Comparison of ENCODE assay signal across 31 mouse cellular contexts in genomic region chr9:90105462-90105861, GRCm38 (mm10). TPM values are rescaled to one million over a fixed set of nuclear protein-coding genes. Genes with fewer than 3 reads are reported as not detected.
A peak's percentile ranks its signal among the peaks of the same experiment; 100 is the strongest.
DNase-seq lines count a peak whose midpoint lies in the region; ATAC-seq and TF ChIP-seq lines count a peak whose summit lies in the region.
"Had no signal": no experiment of that assay in that cellular context is flagged by ENCODE, and none has a peak within 500 bp of the region (broad histone marks: within the 10 kb centered on the region; RNA-seq: fewer than 3 reads in every experiment).

No protein-coding gene starts in this region.

- no peak for TF ChIP-seq CTCF in MEL (IDR thresholded peaks at IDR 0.05 in 2 of 3, conservative IDR thresholded peaks at IDR 0.05 in 1 of 3; ENCODE audit: control insufficient read depth in 1 of 3, insufficient read depth in 1 of 3, low read depth in 2 of 3, low read length in 3 of 3, poor library complexity in 1 of 3, severe bottlenecking in 1 of 3)

- no peaks in the 10 kb centered on the region for H3K27me3 ChIP-seq in MEL (ENCODE audit: control insufficient read depth in 1 of 2, insufficient read depth in 2 of 2, low read length in 2 of 2)
- H3K27me3 ChIP-seq in splenic B cell, adult 2 months (ENCODE audit: control insufficient read depth, insufficient read depth, low read length, poor library complexity, severe bottlenecking), result no peaks in the 10 kb centered on the region
- H3K27me3 ChIP-seq in midbrain, embryonic 16.5 days (ENCODE audit: control insufficient read depth, insufficient read depth, low read depth, low read length), result no peaks in the 10 kb centered on the region
- no peaks in the 10 kb centered on the region for H3K27me3 ChIP-seq in forebrain, embryonic 13.5 days
- H3K27me3 ChIP-seq: CH12.LX; embryonic facial prominence, embryonic 13.5 days; heart, embryonic 12.5 days; heart, embryonic 15.5 days had no signal

- no peak for TF ChIP-seq EP300 in MEL (IDR thresholded peaks at IDR 0.05; ENCODE audit: low read depth in 1 of 2, low read length in 2 of 2)

- WGBS in midbrain, embryonic 16.5 days, result 100% methylated on average over 1 of the region's 1 CpGs
- WGBS in forebrain, embryonic 13.5 days, result 95% methylated on average over 1 of the region's 1 CpGs

- ATAC-seq in hematopoietic stem cell, adult 5-6 weeks (replicated peaks in 1 of 2; ENCODE audit: insufficient read depth in 1 of 2, low FRiP score in 2 of 2, low TSS enrichment in 1 of 2, low read depth in 1 of 2, poor library complexity in 2 of 2, severe bottlenecking in 2 of 2), result peak; percentile 47 to 66; a peak in 2 of 4 replicates
- peak; percentile 66 for ATAC-seq in megakaryocyte progenitor cell, adult 5-6 weeks (replicated peaks; ENCODE audit: poor library complexity)
- ATAC-seq in midbrain, embryonic 16.5 days, result no peak
- ATAC-seq in forebrain, embryonic 13.5 days, result no peak
- ATAC-seq: activated CD4-positive, CD25-positive, alpha-beta regulatory T cell, adult 4 months; forebrain, embryonic 14.5 days; forebrain, postnatal 0 days; hindbrain, postnatal 0 days; inflammation-experienced regulatory T-cells, adult 6 months; intestine, embryonic 16.5 days had no signal

- no peaks in the 10 kb centered on the region for H3K9me3 ChIP-seq in MEL (replicated peaks; ENCODE audit: insufficient read depth, low read length)
- no peaks in the 10 kb centered on the region for H3K9me3 ChIP-seq in midbrain, embryonic 16.5 days (replicated peaks; ENCODE audit: control insufficient read depth, low read length, poor library complexity, severe bottlenecking)
- H3K9me3 ChIP-seq in forebrain, embryonic 13.5 days (replicated peaks), result no peaks in the 10 kb centered on the region
- H3K9me3 ChIP-seq: embryonic facial prominence, embryonic 10.5 days; embryonic facial prominence, embryonic 13.5 days; heart, embryonic 12.5 days; heart, embryonic 15.5 days had no signal

- peaks cover 53% of the 10 kb centered on the region for H3K79me2 ChIP-seq in MEL (ENCODE audit: control insufficient read depth, insufficient read depth, low read length, poor library complexity)

- no peak overlapping the region for H3K4me2 ChIP-seq in midbrain, embryonic 16.5 days (ENCODE audit: low read length)
- H3K4me2 ChIP-seq in forebrain, embryonic 13.5 days, result no peak overlapping the region
- H3K4me2 ChIP-seq: embryonic facial prominence, embryonic 13.5 days; heart, embryonic 12.5 days; heart, embryonic 15.5 days; hindbrain, embryonic 14.5 days had no signal

- H3K9ac ChIP-seq in MEL (ENCODE audit: control insufficient read depth, low read depth, low read length, poor library complexity, severe bottlenecking), result no peak overlapping the region
- no peak overlapping the region for H3K9ac ChIP-seq in midbrain, embryonic 16.5 days (ENCODE audit: low read depth, low read length)
- H3K9ac ChIP-seq in forebrain, embryonic 13.5 days, result no peak overlapping the region
- H3K9ac ChIP-seq: embryonic facial prominence, embryonic 13.5 days; forebrain, postnatal 0 days; heart, embryonic 12.5 days; heart, embryonic 15.5 days; hindbrain, embryonic 14.5 days had no signal

- no peak overlapping the region for H3K27ac ChIP-seq in MEL (ENCODE audit: control insufficient read depth, low read depth, low read length)
- H3K27ac ChIP-seq in midbrain, embryonic 16.5 days (ENCODE audit: low read length), result no peak overlapping the region
- no peak overlapping the region for H3K27ac ChIP-seq in forebrain, embryonic 13.5 days
- H3K27ac ChIP-seq: embryonic facial prominence, embryonic 10.5 days; embryonic facial prominence, embryonic 13.5 days; gastrocnemius, adult 2 months; heart, embryonic 15.5 days; hindbrain, embryonic 14.5 days; hindbrain, postnatal 0 days had no signal

- peaks cover 3 to 10% of the 10 kb centered on the region in 2 experiments; a peak in 2 of 4 replicates for H3K4me1 ChIP-seq in MEL (ENCODE audit: control insufficient read depth in 1 of 2, insufficient read depth in 2 of 2, low read length in 2 of 2)
- peaks cover 10% of the 10 kb centered on the region for H3K4me1 ChIP-seq in midbrain, embryonic 16.5 days (ENCODE audit: control insufficient read depth, insufficient read depth, low read length)
- peaks cover 10% of the 10 kb centered on the region; the same call in 1 of the 2 replicates for H3K4me1 ChIP-seq in forebrain, embryonic 13.5 days
- H3K4me1 ChIP-seq: embryonic facial prominence, embryonic 10.5 days; embryonic facial prominence, embryonic 13.5 days had no signal

- peak; percentile 40 for DNase-seq in MEL (ENCODE audit: low read depth, low spot score)
- DNase-seq in splenic B cell, adult 2 months (ENCODE audit: low read depth, low spot score), result peak; percentile 49
- DNase-seq in cerebellum, adult 18-20 months, result no peak
- DNase-seq: adrenal gland, postnatal 10 days; adrenal gland, postnatal 36 days; B cell, adult 2 months; cerebellum, adult 11 months; cerebellum, adult 8-10 months; cerebellum, postnatal 10 days; forebrain, postnatal 0 days; gastrocnemius, adult 2 months; gastrocnemius, postnatal 14 days; heart, adult 18-20 months; heart, postnatal 10 days; heart, postnatal 36 days had no signal

- TF ChIP-seq POLR2A in MEL (IDR thresholded peaks at IDR 0.05; ENCODE audit: control insufficient read depth in 1 of 2, insufficient read depth in 1 of 2, low read depth in 1 of 2, low read length in 2 of 2, poor library complexity in 1 of 2), result no peak

- peaks cover 37 to 63% of the 10 kb centered on the region in 2 experiments for H3K36me3 ChIP-seq in MEL (ENCODE audit: control insufficient read depth in 1 of 2, insufficient read depth in 2 of 2, low read length in 2 of 2)
- peaks cover 2% of the 10 kb centered on the region; the same call in 1 of the 2 replicates for H3K36me3 ChIP-seq in splenic B cell, adult 2 months (ENCODE audit: control insufficient read depth, insufficient read depth, low read length, poor library complexity, severe bottlenecking)
- peaks cover 9% of the 10 kb centered on the region for H3K36me3 ChIP-seq in midbrain, embryonic 16.5 days (ENCODE audit: control insufficient read depth, insufficient read depth, low read length)
- H3K36me3 ChIP-seq in forebrain, embryonic 13.5 days (ENCODE audit: poor library complexity, severe bottlenecking), result peaks cover 68% of the 10 kb centered on the region

- TF ChIP-seq RAD21 in MEL (IDR thresholded peaks at IDR 0.05; ENCODE audit: low read depth, low read length), result no peak

- H3K4me3 ChIP-seq in MEL (ENCODE audit: control insufficient read depth in 1 of 2, insufficient read depth in 1 of 2, low read depth in 2 of 2, low read length in 2 of 2), result no peak overlapping the region
- H3K4me3 ChIP-seq in midbrain, embryonic 16.5 days (ENCODE audit: low read depth, low read length), result no peak overlapping the region
- no peak overlapping the region for H3K4me3 ChIP-seq in forebrain, embryonic 13.5 days
- H3K4me3 ChIP-seq: embryonic facial prominence, embryonic 10.5 days; embryonic facial prominence, embryonic 13.5 days; erythroblast, embryonic 14.5 days; gastrocnemius, adult 2 months; heart, embryonic 12.5 days; heart, embryonic 15.5 days had no signal

TF ChIP-seq in MEL, 35 proteins besides CTCF, POLR2A, EP300 and RAD21 (continues in another document):
- TF ChIP-seq MAX (IDR thresholded peaks at IDR 0.05; ENCODE audit: low read length), result no peak
- no peak for TF ChIP-seq MXI1 (IDR thresholded peaks at IDR 0.05; ENCODE audit: low read depth, low read length)
- TF ChIP-seq RCOR1 (IDR thresholded peaks at IDR 0.05; ENCODE audit: low read depth, low read length), result no peak
- TF ChIP-seq MEF2A (IDR thresholded peaks at IDR 0.05; ENCODE audit: extremely low read depth, insufficient replicate concordance, low read depth, low read length, poor library complexity, severe bottlenecking), result no peak
- TF ChIP-seq NRF1 (IDR thresholded peaks at IDR 0.05; ENCODE audit: insufficient read depth, low read depth, low read length, poor library complexity, severe bottlenecking), result no peak
- no peak for TF ChIP-seq ZKSCAN1 (IDR thresholded peaks at IDR 0.05; ENCODE audit: low read depth, low read length)
- no peak for TF ChIP-seq SIN3A (IDR thresholded peaks at IDR 0.05; ENCODE audit: low read length)
- no peak for TF ChIP-seq CHD1 (IDR thresholded peaks at IDR 0.05; ENCODE audit: low read depth, low read length)
- no peak for TF ChIP-seq USF1 (IDR thresholded peaks at IDR 0.05; ENCODE audit: low read depth, low read length)
- TF ChIP-seq TBP (IDR thresholded peaks at IDR 0.05; ENCODE audit: low read depth, low read length), result no peak
- no peak for TF ChIP-seq MYB (IDR thresholded peaks at IDR 0.05; ENCODE audit: low read depth, low read length)
- no peak for TF ChIP-seq ZMIZ1 (IDR thresholded peaks at IDR 0.05; ENCODE audit: low read depth, low read length)

RNA-seq across cellular contexts. Expression of gene Morf4l1, which starts 9.1 kb away (rescaled TPM):
- total RNA-seq in MEL (2012; rRNA removed), result 107 and 128 TPM in 2 replicates
- 100 to 1,000 TPM; 190 to 292 TPM for polyA plus RNA-seq in MEL (2012; ENCODE audit: insufficient read depth in 1 of 2, insufficient read length in 2 of 2, low read depth in 1 of 2, low replicate concordance in 2 of 2, missing spikeins in 1 of 2)
- total RNA-seq in hematopoietic stem cell, adult 5-6 weeks (2017), result 276 and 334 TPM in 2 replicates
- 366 and 378 TPM in 2 replicates for total RNA-seq in megakaryocyte progenitor cell, adult 5-6 weeks (2015)
- total RNA-seq in megakaryocyte progenitor cell, adult 5-6 weeks (2017), result 192 and 278 TPM in 2 replicates
- polyA plus RNA-seq in midbrain, embryonic 16.5 days (2015; fragmentation: Nextera tagmentation; extraction: Ambion mirVana), result 627 and 665 TPM in 2 replicates
- polyA plus RNA-seq in forebrain, embryonic 13.5 days (2015; fragmentation: Nextera tagmentation; extraction: Ambion mirVana), result 475 and 483 TPM in 2 replicates

RNA-seq across cellular contexts. Expression of gene Ctsh, which starts 51.5 kb away (rescaled TPM):
- total RNA-seq in MEL (2012; rRNA removed), result not detected in 2 replicates
- not detected for polyA plus RNA-seq in MEL (2012; ENCODE audit: insufficient read depth in 1 of 2, insufficient read length in 2 of 2, low read depth in 1 of 2, low replicate concordance in 2 of 2, missing spikeins in 1 of 2)
- total RNA-seq in hematopoietic stem cell, adult 5-6 weeks (2017), result 11.7 and 24.2 TPM in 2 replicates
- 78.9 and 96.1 TPM in 2 replicates for total RNA-seq in megakaryocyte progenitor cell, adult 5-6 weeks (2015)
- 44.7 and 52.8 TPM in 2 replicates for total RNA-seq in megakaryocyte progenitor cell, adult 5-6 weeks (2017)
- 20.0 and 25.2 TPM in 2 replicates for polyA plus RNA-seq in midbrain, embryonic 16.5 days (2015; fragmentation: Nextera tagmentation; extraction: Ambion mirVana)
- 8.2 and 9.3 TPM in 2 replicates for polyA plus RNA-seq in forebrain, embryonic 13.5 days (2015; fragmentation: Nextera tagmentation; extraction: Ambion mirVana)

RNA-seq across cellular contexts. Expression of gene Adamts7, which starts 57.4 kb away (rescaled TPM):
- total RNA-seq in MEL (2012; rRNA removed), result not detected in 2 replicates
- polyA plus RNA-seq in MEL (2012; ENCODE audit: insufficient read depth in 1 of 2, insufficient read length in 2 of 2, low read depth in 1 of 2, low replicate concordance in 2 of 2, missing spikeins in 1 of 2), result under 1 TPM in 1 of 2 experiments, not detected in 1; 0.03 TPM
- total RNA-seq in hematopoietic stem cell, adult 5-6 weeks (2017), result not detected in 2 replicates
- total RNA-seq in megakaryocyte progenitor cell, adult 5-6 weeks (2015), result not detected in 2 replicates
- 0.07 TPM in 1 of 2 replicates, not detected in the other for total RNA-seq in megakaryocyte progenitor cell, adult 5-6 weeks (2017)
- polyA plus RNA-seq in midbrain, embryonic 16.5 days (2015; fragmentation: Nextera tagmentation; extraction: Ambion mirVana), result 7.0 and 8.8 TPM in 2 replicates
- polyA plus RNA-seq in forebrain, embryonic 13.5 days (2015; fragmentation: Nextera tagmentation; extraction: Ambion mirVana), result 13.6 and 15.4 TPM in 2 replicates
- polyA plus RNA-seq: activated CD4-positive, CD25-positive, alpha-beta regulatory T cell, adult 4 months; inflammation-experienced regulatory T-cells, adult 6 months had no signal

Comparison
In these comparisons a context has a peak if more than half of its experiments do, and no peak if none do; other contexts are left out.
1. DNase-seq: peak in MEL (single experiment) and splenic B cell, adult 2 months (single experiment); none in cerebellum, adult 18-20 months (0 of 2).
2. ATAC-seq: peak in hematopoietic stem cell, adult 5-6 weeks (2 of 2) and megakaryocyte progenitor cell, adult 5-6 weeks (single experiment); none in midbrain, embryonic 16.5 days (single experiment) and forebrain, embryonic 13.5 days (single experiment).
3. RNA of gene Ctsh, which starts 51.5 kb away (total RNA-seq): 44.7 to 96.1 TPM in megakaryocyte progenitor cell, adult 5-6 weeks and 11.7 to 24.2 TPM in hematopoietic stem cell, adult 5-6 weeks; not detected in MEL; every median in the first group is over 10 times any median in the second.